Mouse (Mus musculus): ENCODE results near the gene Wipf3. TPM values are rescaled to one million over a fixed set of nuclear protein-coding genes. Genes with fewer than 3 reads are reported as not detected.
A peak's percentile ranks its signal among the peaks of the same experiment; 100 is the strongest.

Gene Wipf3
- polyA plus RNA-seq, 1 experiment, result not detected

DNA sequence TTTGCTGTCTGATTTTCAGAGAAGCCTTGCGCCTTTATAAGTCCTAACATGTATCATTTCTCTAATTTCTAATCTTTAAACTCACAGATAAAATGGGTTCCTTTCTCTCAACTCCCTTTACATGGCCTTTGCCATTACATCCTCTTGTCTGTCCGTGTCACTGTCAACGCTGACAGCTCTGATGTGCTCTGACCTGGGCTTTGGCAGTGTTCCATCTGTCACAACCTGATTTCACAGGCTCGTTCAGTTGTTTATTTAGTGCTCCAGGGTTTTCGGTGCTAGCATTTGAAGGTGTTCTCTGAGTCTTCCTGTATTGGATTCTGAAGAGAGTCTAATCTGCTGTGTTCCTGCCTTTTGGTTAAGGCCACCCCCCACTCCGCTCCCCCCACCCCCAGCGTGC lies 14.7 kb downstream of the Wipf3 start:
- no peak for TF ChIP-seq POLR2A (IDR thresholded peaks at IDR 0.05; ENCODE audit: low read depth, low read length)
- no peak for TF ChIP-seq CTCF (IDR thresholded peaks at IDR 0.05; ENCODE audit: borderline replicate concordance, insufficient read depth, low read length)
- Histone ChIP-seq H3K27ac (ENCODE audit: insufficient read depth, low read length) (no peak overlapping the region), H3K4me3 (ENCODE audit: insufficient read depth, low read length) (no peak overlapping the region), H3K4me1 (ENCODE audit: control insufficient read depth, insufficient read depth, low read length) (no peaks in the 10 kb centered on the region; the same call in 1 of the 2 replicates)

- Histone ChIP-seq H3K27ac (ENCODE audit: insufficient read depth, low read length) (0 out of 2 replicates have a peak overlapping the region, but pooled peaks have one; percentile 14), H3K4me1 (ENCODE audit: control insufficient read depth, insufficient read depth, low read length) (no peaks in the 10 kb centered on the region; the same call in 1 of the 2 replicates), H3K4me3 (ENCODE audit: insufficient read depth, low read length) (no peak overlapping the region)
- TF ChIP-seq POLR2A (IDR thresholded peaks at IDR 0.05; ENCODE audit: low read depth, low read length), result no peak
Observed at GRCm38 (mm10) chr6:54445249-54445818, 15.9 kb downstream of the Wipf3 start.

GRCm38 (mm10) chr6:54447353-54447752 lies 17.9 kb downstream of the Wipf3 start:
- Histone ChIP-seq H3K4me3 (ENCODE audit: insufficient read depth, low read length) (no peak overlapping the region), H3K4me1 (ENCODE audit: control insufficient read depth, insufficient read depth, low read length) (no peaks in the 10 kb centered on the region; the same call in 1 of the 2 replicates), H3K27ac (ENCODE audit: insufficient read depth, low read length) (no peak overlapping the region)
- TF ChIP-seq POLR2A (IDR thresholded peaks at IDR 0.05; ENCODE audit: low read depth, low read length) (no peak), CTCF (IDR thresholded peaks at IDR 0.05; ENCODE audit: borderline replicate concordance, insufficient read depth, low read length) (no peak)

GRCm38 (mm10) chr6:54459661-54460060 lies 30.3 kb downstream of the Wipf3 start:
- Histone ChIP-seq H3K27ac (ENCODE audit: insufficient read depth, low read length) (no peak overlapping the region), H3K4me3 (ENCODE audit: insufficient read depth, low read length) (no peak overlapping the region), H3K4me1 (ENCODE audit: control insufficient read depth, insufficient read depth, low read length) (no peaks in the 10 kb centered on the region)
- no peak for TF ChIP-seq POLR2A (IDR thresholded peaks at IDR 0.05; ENCODE audit: low read depth, low read length)
- no peak for TF ChIP-seq CTCF (IDR thresholded peaks at IDR 0.05; ENCODE audit: borderline replicate concordance, insufficient read depth, low read length)

GRCm38 (mm10) chr6:54460172-54460914 lies 30.9 kb downstream of the Wipf3 start:
- TF ChIP-seq CTCF (IDR thresholded peaks at IDR 0.05; ENCODE audit: borderline replicate concordance, insufficient read depth, low read length) (no peak), POLR2A (IDR thresholded peaks at IDR 0.05; ENCODE audit: low read depth, low read length) (no peak)
- H3K27ac ChIP-seq (ENCODE audit: insufficient read depth, low read length), result no peak overlapping the region

DNA sequence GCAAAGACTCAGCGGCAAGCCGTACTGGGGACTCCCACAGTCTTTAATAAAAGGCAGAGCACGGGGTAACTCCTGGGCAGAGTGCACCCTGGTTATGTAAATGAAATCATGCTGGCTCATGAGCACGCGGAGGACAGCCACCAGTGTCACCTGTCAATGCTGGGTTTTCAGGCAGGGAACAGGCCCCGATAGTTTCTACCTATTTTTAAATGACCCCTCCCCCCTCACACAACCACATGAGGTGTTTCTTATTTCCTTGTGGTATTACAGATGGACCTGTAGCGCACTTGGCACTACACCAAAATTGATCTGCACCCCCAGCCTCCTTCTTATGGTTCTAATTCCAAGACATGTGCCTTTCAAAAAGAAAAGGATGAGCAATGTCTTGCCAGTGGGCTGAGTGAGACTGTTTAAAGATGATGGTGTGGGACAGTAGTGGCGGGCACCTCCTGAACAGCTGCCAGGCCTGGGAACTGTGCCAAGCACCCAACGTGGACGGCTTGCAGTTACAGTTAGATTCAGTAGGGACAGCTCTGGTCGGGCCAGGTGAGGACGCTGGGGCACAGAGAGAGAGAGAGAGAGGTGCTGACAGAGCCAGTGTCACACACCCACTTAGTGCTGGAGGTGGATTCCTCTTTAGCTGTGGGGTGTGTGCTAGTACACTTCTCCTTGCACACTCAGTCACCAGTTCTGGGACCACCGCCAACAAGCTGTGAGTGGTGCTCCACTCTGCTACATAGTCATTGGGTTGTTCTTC lies 31.7 kb downstream of the Wipf3 start:
- H3K4me3 ChIP-seq (ENCODE audit: insufficient read depth, low read length), result no peak overlapping the region
- H3K4me1 ChIP-seq (ENCODE audit: control insufficient read depth, insufficient read depth, low read length), result no peaks in the 10 kb centered on the region
- TF ChIP-seq POLR2A (IDR thresholded peaks at IDR 0.05; ENCODE audit: low read depth, low read length), result no peak
- no peak overlapping the region for H3K27ac ChIP-seq (ENCODE audit: insufficient read depth, low read length)

More at GRCm38 (mm10) chr6:54460172-54460914, 30.9 kb downstream of the Wipf3 start:
- H3K4me3 ChIP-seq (ENCODE audit: insufficient read depth, low read length), result no peak overlapping the region
- H3K4me1 ChIP-seq (ENCODE audit: control insufficient read depth, insufficient read depth, low read length), result no peaks in the 10 kb centered on the region

GRCm38 (mm10) chr6:54462766-54463165 lies 33.4 kb downstream of the Wipf3 start:
- Histone ChIP-seq H3K4me3 (ENCODE audit: insufficient read depth, low read length) (no peak overlapping the region), H3K4me1 (ENCODE audit: control insufficient read depth, insufficient read depth, low read length) (no peaks in the 10 kb centered on the region), H3K27ac (ENCODE audit: insufficient read depth, low read length) (no peak overlapping the region)
- TF ChIP-seq POLR2A (IDR thresholded peaks at IDR 0.05; ENCODE audit: low read depth, low read length) (no peak), CTCF (IDR thresholded peaks at IDR 0.05; ENCODE audit: borderline replicate concordance, insufficient read depth, low read length) (no peak)

GRCm38 (mm10) chr6:54463701-54464458 lies 34.5 kb downstream of the Wipf3 start:
- Histone ChIP-seq H3K4me3 (ENCODE audit: insufficient read depth, low read length) (no peak overlapping the region), H3K27ac (ENCODE audit: insufficient read depth, low read length) (no peak overlapping the region), H3K4me1 (ENCODE audit: control insufficient read depth, insufficient read depth, low read length) (no peaks in the 10 kb centered on the region)
- TF ChIP-seq CTCF (IDR thresholded peaks at IDR 0.05; ENCODE audit: borderline replicate concordance, insufficient read depth, low read length), result no peak
- TF ChIP-seq POLR2A (IDR thresholded peaks at IDR 0.05; ENCODE audit: low read depth, low read length), result no peak

- TF ChIP-seq POLR2A (IDR thresholded peaks at IDR 0.05; ENCODE audit: low read depth, low read length), result no peak
- TF ChIP-seq CTCF (IDR thresholded peaks at IDR 0.05; ENCODE audit: borderline replicate concordance, insufficient read depth, low read length), result no peak
- Histone ChIP-seq H3K4me3 (ENCODE audit: insufficient read depth, low read length) (no peak overlapping the region), H3K27ac (ENCODE audit: insufficient read depth, low read length) (no peak overlapping the region), H3K4me1 (ENCODE audit: control insufficient read depth, insufficient read depth, low read length) (no peaks in the 10 kb centered on the region)
Observed at GRCm38 (mm10) chr6:54464926-54465325, 35.5 kb downstream of the Wipf3 start.

Measured in embryonic fibroblast, embryonic 13.5 days (primary cell).